Mouse (Mus musculus): Measurements from ENCODE around the gene St7.
"Not testable (repeated sequence)": the region's sequence is repeated elsewhere in the genome, so short reads cannot be mapped to it uniquely, and the experiment has no call there.

The St7 gene

DNA sequence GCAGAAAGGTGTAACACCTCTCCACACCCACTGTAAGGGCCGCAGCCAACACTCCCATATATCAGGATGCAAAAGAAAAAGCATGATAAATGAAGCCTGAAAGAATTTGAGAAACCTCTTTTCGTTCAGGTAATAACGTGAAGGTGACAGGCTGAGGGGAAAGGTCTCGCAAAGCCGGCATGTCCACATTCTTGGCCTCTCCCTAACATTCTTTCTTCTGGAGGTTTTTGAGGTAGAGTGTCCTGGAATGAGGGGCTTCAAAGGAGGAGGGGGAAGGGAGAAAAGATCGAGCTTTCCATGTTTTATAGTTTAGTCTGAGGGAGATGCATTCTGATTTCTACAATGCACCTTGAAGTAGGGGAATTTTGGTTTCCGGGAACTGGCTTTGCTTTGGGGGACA lies at the start of gene St7:
Gene St7, plus strand, starts transcription at position 287 of the 400 bp plus-strand sequence.
- DNase-seq (ENCODE audit: low spot score in 2 of 2): no peak

- DNase-seq (ENCODE audit: low spot score in 2 of 2): no peak
Measured at GRCm38 (mm10) chr6:17646107-17646506, 46.6 kb upstream of the St7 start.

- no peak for DNase-seq (ENCODE audit: low spot score in 2 of 2)
Measured at GRCm38 (mm10) chr6:17652132-17652531, 40.6 kb upstream of the St7 start.

DNA sequence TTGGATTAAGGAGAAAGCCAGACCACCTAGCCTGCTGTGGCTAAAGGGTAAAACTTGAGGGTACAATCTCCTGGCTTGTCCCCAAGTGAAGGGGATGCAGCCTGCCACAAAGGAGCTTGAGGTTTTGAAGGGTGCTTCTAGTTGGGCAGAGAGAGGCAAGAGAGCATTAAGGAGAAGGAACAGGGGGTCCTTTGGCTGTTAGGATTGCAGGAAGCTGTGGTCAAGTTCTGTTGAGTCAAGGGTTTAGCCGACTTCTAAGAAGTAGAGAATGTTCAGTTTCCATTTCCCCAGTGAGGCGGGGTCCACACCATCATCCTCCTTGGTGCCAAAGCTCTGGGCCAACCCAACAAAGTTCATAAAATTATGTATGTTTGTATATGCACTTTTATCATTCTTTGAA lies 37.7 kb upstream of the St7 start:
- DNase-seq (ENCODE audit: low spot score in 2 of 2): no peak

DNA sequence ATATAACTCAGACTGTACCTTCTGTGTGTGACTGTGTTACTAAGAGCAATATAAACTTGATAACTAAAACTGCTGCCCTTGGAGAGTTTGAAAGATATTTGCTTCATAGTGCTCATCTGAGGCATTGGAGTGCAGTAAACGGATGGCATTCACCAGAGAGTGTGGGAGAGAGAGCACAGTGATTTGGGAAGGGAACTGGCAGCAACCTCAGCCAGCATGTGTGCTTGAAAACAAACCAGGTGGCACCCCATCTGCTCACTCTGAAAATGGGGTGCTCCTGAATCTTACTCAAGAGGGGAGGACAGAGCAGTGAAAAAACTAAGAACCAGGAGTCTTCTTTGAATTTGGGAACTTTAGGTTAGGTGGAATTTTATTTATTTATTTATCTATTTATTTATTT lies 35.4 kb upstream of the St7 start:
- no peak for DNase-seq (ENCODE audit: low spot score in 2 of 2)

- no peak for DNase-seq (ENCODE audit: low spot score in 2 of 2)
Measured at GRCm38 (mm10) chr6:17665348-17665747, 27.4 kb upstream of the St7 start.

GRCm38 (mm10) chr6:17666024-17666423 lies 26.7 kb upstream of the St7 start:
- DNase-seq (ENCODE audit: low spot score in 2 of 2): no peak

DNA sequence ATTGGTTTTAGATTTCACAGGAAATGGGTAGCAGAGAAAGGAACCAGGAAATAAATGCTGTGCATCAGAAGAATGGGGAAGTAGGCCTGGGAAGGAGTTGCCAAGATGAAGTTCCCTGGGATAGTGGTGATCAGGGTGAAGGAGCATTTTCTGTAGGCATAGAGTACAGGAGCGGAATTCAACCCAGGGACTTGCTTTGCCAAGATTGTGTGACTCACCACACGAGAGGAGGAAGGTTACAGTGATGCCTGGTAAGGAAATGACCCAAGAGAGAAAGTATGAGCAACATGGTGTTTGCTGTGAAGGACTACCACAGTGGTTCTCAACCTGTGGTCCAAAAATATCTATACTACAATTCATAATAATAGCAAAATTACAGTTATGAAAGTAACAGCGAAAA lies 24.9 kb upstream of the St7 start:
- DNase-seq (ENCODE audit: low spot score in 2 of 2): no peak

GRCm38 (mm10) chr6:17668334-17668733 lies 24.4 kb upstream of the St7 start:
- DNase-seq (ENCODE audit: low spot score in 2 of 2): no peak

DNA sequence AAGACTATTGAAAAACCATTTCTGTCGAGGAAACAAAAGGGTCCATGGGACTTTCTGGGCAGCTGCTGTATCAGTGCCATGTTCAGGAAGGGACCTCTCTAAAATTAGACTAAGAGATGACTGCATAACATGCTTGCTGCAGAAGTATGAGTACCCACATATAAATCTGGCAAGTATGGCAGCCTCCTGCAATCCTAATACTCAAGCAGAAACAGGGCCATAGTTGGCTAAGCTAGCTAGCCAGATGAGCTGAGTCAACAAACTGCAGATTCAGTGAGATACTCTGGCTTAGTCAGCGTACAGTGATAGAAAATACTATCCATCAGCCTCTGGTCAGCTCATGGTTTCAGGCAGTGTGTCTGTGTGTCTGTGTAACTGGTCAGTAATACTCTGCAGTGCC lies 22.9 kb upstream of the St7 start:
- no peak for DNase-seq (ENCODE audit: low spot score in 2 of 2)

DNA sequence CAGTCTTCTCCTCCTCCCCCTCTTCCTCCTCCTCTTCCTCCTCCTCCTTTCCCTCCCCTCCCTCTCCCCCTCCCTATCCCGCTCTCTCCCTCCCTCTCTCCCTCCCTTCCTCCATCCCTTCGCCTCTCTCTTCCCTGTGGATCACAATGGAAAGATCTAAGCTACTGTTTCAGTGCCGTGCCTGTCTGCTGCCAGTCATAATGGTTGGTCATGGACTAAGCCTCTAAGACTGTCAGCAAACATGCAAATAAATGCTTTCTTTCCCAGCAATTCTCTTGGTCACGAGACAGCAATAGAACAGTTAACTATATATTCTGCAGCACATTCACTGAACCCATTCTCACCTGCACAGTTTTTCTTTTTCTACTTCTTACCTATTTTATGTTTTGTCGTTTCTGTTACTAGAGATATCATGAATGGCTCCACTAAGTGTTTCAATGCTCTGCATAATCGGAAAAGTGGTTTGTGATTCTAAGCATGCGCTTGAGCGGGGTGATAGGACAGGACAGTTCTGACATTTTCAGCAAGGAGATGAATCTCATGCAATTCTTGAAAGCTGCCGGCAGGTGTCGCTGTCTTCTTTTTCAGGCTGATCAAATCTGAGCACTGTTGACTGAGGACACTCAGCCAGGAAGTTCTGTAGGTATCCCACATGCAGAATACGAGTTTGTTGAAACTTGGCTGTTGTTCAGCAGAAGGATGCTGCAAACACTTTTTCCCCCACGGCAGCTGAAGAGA lies 17.5 kb upstream of the St7 start:
- peak; percentile 67 to 90 for DNase-seq (ENCODE audit: low spot score in 2 of 2)

GRCm38 (mm10) chr6:17677008-17677407 lies 15.7 kb upstream of the St7 start:
- DNase-seq (ENCODE audit: low spot score in 2 of 2): no peak

DNA sequence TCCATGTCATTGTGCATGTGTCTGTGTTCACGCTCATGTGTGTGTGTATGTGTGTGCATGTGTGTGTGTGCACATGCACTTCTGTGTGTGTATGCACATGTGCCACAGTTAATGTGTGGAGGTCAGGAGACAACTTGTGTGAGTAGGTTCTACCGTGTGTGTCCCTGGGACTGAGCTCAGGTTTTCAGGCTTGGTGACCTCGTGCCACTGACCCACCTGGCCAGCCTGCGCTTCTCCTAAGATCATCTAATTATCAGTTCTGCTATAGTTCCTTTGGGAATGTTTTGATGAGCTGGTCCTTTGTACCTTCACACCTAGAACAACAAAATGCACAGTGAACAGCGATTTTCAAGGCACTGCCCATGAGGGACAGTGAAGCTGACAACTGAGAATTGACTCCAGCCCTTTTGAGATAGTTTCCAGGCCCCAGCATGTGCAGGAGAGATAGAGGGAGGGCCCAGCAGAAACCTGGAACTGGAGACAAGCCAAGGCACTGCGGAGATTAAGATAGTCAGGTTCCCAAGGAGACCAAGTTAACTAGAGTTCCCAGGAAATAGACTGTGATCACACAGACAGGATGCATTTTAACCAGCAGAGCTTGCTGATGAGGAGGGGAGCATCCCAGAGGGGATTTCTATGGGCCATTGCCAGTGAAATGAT lies 12.3 kb upstream of the St7 start:
- peak; percentile 80 to 81 for DNase-seq (ENCODE audit: low spot score in 2 of 2)

- DNase-seq (ENCODE audit: low spot score in 2 of 2): no peak
Measured at GRCm38 (mm10) chr6:17681810-17682209, 10.9 kb upstream of the St7 start.

DNA sequence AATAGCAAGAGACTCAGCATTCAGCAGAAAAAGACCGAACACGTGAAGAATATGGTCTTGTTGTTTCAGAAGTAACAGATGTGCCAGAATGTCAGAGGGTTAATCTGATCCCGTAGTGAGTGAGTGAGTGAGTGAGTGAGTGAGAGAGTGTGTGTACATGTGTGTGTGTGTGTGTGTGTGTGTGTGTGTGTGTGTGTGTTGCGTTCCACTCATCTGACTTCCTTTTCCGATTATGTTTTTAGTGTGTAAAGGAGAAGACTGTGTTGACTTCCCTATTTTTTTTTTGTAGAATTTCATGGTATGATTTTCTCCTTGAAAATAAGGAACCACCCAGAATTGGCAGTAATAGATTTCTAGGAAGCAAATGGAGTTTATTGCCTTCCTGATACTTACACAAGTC lies 4.1 kb upstream of the St7 start:
- no peak for DNase-seq (ENCODE audit: low spot score in 2 of 2)

GRCm38 (mm10) chr6:17693726-17694549 lies 1.2 kb downstream of the St7 start:
- DNase-seq (ENCODE audit: low spot score in 2 of 2): peak; percentile 73 to 87

GRCm38 (mm10) chr6:17694550-17694951 lies 1.8 kb downstream of the St7 start:
- DNase-seq (ENCODE audit: low spot score in 2 of 2): peak; percentile 75 to 87

DNA sequence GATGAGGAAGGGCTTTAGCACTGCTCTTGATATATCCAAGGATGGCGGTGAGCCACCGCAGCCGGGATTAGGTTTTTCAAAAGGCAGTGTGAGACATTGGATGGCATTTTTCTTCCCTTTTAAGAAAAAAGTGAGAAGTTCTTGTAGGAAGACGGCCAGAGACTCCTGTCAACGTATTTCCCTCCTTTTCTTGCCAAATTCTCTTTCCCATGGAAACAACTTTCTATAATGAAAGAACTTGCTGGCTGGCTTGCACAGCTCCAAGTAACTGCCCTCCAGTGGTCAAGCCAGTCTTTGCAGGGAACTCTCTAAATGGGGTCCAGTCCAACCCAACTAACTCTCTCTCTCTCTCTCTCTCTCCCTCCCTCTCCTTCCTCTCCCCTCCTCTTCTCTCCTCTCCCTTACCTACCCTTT lies 3.6 kb downstream of the St7 start:
- peak; percentile 68 to 78 for DNase-seq (ENCODE audit: low spot score in 2 of 2)

DNA sequence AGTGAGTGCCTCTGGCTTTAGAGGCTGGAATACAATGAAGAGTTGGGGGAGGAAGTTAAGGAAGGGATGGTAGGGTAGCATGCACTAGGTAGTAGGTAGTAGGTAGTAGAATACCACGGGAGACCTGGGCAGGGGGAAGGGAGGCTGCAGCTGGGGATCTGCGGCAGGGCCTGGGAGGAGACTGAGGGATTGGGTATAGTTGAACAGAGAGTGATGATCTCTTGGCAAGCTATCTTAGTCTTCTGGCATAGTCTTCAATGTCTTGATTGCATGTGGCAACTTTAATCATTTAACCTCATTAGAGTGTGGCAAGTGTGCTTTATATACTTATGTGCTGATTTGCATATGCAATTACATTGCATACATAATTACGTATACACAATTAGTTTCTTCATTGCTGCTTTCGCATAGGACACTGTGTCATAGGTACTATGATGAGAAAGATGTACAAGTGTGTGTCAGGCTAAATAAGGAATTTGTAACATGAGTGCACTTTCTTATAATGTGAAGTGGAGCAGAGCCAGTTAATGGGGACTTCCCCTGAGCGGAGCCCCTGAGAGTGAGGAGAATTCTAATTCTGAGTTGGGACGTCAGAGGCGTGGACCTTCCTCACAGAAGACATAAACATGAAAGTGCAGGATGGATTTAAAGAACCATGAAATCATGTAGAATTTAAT lies 8.3 kb downstream of the St7 start:
- no peak for DNase-seq (ENCODE audit: low spot score in 2 of 2)

DNA sequence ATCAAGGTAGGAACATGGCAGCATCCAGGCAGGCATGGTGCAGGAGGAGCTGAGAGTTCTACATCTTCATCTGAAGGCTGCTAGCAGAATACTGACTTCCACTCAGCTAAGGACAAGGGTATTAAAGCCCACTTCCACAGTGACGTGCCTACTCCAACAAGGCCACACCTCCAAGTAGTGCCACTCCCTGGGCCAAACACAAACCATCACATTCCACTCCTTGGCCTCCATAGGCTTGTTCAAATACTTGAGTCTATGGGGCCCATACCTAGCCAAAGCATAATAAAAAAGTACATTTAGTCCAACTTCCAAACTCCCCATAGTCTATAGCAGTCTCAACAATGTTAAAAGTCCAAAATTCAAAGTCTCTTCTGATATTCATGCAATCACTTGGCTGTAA lies 11.3 kb downstream of the St7 start:
- not testable (repeated sequence) for DNase-seq (ENCODE audit: low spot score in 2 of 2)

DNA sequence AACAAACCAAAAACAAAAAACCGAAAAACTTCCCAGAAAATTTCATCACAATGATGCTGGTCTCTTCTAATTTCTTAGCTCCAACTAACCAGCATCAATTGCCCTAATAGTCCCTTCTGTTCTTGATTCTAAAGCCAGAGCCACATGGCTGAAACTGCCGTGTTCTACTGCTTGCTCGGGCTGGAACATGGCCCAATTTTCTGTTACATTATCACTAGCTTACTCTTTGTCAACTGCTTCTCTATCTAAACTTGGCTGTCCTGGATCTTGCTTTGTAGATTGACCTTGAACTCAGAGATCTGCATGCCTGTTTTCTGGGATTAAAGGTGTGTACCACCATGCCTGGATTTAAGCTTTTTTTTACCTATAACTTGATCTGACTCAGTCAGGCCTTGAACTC lies 13.2 kb downstream of the St7 start:
- DNase-seq (ENCODE audit: low spot score in 2 of 2): no peak

DNA sequence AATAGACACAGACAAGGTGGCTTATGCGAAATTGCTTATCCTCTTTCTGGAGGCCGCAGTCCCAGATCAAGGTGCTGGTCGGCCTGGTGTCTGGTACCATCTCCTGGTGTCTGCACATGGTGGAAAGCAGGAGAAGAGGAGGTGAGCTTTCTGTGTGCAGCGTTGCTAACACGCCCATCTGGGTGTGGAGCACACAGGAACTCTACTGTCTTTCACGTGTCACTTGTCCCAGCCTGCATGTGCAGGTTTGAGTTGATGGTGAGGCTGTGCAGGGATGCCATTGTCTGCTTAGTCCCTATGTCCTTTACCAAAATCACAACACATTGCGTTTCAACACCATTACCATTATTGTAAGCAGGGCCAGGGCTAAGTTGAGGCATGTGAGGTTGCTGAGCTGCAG lies 26.2 kb downstream of the St7 start:
- no peak for DNase-seq (ENCODE audit: low spot score in 2 of 2)

Data from spleen, postnatal 4 days (tissue).